Mouse (Mus musculus) lung, postnatal 36 days (tissue): ENCODE measurements around the gene Evx2.

Experiments used
- DNase-seq: peaks from one replicate; pipeline ENCODE4 v3.0.0; 2022; ENCODE audit warnings: mixed read lengths

The Evx2 gene

DNA sequence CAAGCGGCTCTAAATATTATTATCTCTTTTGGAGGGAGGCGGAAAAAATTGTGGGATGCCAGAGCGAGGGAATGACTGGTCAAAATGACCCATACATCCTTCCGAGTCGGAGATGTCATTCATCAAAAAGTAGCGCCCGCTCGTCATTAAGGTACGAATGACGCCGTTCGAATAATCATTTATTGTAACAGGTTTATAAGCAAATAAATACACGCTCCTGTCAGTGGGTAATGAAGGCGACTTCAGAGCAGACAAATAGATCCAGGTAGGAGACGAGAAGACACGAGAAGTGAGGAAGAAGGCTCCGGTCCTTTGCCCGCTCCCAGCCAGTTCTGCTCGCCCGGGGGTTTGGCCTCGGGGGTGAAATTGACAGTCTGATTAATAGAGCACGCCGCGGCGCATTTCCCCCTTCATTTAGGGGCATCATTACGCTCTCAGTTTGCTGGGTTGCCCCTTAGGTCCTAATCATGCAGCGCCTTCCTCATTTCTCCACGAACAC, at the start of gene Evx2:
Gene Evx2, minus strand, starts transcription at position 51 of the 499 bp plus-strand sequence.
- no peak for DNase-seq

DNA sequence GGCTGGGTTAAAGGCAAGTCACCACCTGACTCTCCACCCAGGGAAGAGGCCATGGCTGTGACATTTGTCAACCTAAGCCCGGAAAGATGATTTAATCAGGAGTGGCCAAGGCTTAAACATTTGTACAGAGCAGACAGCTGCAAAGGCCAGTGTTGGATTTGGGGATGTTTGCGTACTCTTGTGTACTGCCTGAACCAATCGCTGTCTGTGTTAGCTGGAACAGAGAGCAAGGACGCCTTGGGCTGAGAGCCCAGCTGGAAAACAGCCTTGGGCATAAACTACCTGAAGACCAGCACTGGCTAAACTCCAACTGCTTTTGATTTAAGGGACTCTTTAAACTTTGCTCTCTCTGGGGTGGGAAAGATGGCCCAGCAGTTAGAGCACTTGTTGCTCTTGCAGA, 49.3 kb upstream of the Evx2 start:
- no peak for DNase-seq

DNA sequence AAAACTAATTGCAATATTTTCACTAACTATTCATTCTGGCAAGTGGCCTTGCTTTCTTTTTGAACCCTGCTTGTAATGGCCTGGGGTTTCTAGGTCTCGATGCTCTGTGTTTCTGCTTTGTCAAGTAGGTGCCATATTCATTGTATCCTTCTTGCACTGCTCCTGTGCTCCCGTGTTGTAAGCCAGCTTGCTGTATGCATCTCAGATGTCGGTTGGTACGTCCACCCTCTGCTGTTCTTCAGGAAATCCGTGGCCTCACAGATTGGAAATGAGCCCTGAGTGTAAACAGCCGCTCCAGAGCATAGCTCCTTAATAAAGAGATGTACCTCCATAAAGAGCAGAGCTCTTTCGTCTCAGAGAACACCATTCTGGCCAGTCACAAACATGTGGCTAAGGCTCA, 48.2 kb upstream of the Evx2 start:
- no peak for DNase-seq

DNA sequence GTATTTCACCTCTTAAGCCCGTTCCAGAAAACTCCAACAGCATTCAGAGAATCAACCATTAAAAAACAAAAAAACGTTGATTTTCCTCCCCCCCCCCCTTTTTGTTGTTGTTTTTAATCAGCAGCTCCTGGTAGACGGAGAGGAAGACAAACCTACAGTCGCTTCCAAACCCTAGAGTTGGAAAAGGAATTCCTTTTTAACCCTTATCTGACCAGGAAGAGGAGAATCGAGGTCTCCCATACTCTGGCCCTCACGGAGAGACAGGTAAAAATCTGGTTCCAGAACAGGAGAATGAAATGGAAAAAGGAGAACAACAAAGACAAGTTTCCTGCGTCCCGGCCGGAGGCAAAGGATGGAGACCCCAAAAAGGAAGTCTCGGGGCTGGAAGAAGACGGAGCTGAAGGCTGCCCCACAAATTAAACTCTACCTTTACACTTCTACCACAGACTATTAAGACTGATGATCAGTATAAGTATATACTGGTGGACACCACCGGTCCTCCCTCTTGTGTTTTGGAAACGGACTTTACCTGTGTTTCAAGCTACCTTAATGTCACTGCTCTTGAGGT, 47.1 kb upstream of the Evx2 start:
- DNase-seq: no peak

DNA sequence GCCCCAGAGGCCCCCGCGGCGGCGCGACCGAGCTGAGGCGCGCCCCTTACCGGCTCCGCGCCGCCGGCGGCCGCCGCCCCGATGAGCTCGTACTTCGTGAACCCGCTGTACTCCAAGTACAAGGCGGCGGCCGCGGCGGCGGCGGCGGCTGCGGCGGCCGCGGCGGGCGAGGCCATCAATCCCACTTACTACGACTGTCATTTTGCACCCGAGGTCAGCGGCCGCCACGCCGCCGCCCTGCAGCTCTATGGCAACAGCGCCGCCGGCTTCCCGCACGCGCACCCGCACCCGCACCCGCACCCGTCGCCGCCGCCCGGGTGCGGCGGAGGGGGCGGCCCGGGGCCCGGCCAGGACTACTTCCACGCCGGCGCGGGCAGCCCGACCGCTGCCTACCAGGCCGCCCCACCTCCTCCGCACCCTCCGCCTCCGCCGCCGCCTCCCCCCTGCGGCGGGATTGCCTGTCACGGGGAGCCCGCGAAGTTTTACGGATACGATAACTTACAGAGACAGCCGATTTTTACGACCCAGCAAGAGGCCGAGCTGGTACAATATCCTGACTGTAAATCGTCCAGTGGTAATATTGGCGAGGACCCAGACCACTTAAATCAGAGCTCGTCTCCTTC, 46.2 kb upstream of the Evx2 start:
- no peak for DNase-seq

DNA sequence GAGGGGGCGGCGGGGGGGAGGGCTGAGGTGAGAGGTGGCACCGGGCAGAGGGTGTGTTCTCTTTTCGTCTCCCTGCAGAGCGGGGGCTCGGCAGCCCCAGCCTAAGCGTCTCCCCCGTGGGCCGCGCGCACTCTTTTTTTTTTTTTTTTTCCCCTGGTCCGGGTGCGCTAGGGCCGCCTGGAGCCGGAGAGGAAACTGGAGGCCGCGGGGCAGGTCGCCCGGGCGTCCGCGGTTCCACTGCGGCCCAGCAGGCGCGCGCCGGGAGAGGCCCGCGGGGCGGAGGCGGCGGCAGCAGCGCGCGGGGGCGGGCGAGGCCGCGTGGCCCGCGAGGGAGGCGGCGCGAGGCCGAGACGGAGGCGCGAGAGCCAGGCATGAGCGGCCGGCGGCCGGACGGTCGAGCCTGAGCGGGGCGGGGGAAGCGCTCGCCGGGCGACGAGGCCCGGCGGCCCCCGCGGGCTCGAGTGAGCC, 45.7 kb upstream of the Evx2 start:
- no peak for DNase-seq

DNA sequence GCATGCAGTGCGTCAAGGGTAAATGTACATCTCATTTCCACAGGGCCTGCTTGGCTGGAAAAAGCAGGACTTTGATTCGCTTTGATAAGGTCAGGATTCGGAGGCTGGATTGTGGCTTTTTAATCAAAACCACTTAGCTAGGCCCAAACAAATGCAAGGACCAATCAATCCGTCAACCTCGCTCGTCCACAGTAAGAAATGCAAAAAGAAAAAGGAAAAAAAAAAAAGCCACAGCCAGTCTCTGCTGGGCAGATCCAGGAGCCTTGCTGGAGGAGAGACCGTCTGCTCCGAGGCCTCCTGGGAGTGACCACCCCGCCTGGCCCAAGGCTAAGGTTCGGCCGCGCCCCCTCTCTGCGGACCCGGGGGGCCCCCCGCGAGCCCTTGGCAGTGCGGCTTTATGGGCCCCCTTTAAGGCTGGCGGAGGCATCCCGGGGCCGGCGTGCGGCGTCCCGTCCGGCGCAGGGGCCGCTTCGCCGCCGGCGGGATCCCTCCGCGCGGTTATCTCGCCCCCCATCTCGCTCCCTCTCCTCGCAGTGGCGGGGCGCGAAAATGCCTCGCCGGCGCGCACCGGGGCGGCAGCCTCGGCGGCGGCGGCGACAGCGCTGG, 45.1 kb upstream of the Evx2 start, which contains the start of gene Hoxd8:
Gene Hoxd8, plus strand, starts transcription at position 223 of the 606 bp plus-strand sequence.
- DNase-seq: no peak

DNA sequence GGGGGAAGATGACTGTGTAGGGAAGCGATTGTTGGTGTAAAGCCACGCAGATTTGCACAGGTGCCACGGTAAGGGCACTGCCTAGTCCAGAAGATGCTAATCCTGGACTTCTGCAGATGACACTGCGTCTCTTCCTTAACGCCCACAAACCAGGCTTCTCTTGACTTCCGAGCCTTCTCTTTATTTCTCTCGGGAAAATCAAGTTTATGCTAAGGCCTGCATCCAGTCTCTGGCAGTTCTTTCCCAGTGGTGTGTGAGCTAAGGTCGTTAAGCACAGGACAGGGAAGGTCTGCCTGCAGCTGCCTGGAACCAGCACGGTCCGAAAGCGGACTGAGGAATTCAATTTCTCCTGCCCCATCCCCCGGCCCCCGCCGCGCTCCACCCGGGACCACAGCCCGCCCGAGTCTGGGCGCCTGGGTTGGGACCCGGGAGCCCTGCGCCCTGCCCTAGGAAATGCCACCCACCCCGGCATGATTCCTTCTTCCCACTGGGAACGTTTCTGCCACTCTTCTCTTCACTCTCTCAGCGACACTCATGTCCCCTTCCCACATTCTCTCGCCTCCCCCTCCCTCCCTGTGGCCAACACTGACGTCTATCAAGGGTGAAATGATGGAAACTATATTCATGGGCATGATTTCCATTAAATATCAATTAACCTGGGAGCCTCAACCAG, 44.5 kb upstream of the Evx2 start:
- no peak for DNase-seq

DNA sequence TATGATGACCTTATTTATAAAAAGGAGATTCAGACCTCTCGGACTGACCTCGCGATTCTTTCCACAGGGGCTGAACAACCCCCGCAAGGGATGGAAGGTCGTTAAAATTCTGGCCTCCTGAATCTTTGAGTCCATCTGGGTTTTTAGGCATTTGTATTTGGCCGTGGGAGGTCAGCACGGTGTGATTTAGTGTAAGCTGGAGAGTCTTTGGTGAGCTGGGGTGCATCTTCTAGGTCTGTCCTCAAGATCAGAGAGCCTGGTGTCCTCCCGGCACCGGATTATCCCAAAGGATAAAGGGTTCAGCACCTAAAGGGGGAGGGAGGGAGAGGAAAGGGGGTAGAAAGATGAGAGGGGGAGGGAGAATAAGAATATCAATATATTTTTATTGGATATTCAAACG, 44.0 kb upstream of the Evx2 start:
- DNase-seq: no peak

DNA sequence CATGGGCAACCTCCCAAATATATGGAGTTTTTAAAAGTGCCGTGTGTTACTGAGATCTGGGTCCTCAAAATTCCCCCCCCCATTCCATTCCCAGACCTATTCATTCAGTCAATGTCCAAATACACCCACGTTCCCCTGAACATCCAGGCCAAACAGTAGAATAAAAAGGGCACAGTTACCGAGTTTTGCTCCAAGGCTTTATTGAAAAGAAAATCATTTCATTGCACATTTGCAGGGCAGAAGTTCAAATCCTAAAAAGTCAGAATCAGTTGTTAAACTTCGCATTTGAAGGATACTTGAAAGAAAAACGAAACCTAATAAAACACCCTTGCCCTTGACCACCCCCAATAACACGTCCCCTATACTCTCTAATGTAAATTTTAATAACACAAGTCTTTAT, 43.5 kb upstream of the Evx2 start:
- no peak for DNase-seq

DNA sequence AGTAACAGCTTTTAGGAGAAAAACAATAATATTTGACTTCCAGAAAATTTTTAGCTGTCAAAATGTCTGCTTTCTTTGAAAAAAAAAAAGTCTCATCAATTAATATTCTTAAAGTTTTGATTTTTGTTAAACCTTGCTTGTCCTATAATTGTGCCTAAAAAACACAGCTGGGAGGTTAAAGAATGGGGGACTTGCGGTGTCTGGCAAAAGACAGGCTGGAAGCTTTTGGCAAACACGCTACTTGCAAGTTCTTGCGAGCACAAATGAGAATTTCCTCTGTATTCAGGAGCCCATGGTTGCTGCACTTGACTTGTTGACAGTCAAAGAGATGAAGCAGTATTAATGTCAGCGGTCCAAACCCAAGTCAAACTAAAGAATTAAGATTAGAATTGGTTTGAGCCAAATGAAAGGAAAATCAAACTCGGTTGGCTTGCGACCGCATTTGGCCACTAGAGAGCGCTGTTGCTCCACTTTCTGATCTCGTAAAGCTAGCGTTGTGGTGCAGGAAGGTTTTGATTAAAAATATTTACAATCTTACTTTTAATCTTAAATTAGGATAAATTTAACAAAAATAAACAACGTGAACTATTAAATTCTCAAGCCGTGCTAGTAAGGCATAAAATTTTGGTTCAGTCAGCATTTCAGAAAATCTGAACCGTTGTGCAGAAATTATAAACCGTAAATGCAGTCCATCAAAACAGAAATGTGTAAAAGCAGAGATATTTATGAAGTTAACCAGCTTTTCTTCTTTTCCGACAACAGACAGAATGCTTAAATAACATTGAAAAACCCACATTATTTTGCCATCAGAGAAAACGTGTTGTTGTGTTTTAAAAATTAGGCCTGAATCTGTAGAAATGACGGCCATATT, 42.8 kb upstream of the Evx2 start:
- peak; percentile 83 for DNase-seq

DNA sequence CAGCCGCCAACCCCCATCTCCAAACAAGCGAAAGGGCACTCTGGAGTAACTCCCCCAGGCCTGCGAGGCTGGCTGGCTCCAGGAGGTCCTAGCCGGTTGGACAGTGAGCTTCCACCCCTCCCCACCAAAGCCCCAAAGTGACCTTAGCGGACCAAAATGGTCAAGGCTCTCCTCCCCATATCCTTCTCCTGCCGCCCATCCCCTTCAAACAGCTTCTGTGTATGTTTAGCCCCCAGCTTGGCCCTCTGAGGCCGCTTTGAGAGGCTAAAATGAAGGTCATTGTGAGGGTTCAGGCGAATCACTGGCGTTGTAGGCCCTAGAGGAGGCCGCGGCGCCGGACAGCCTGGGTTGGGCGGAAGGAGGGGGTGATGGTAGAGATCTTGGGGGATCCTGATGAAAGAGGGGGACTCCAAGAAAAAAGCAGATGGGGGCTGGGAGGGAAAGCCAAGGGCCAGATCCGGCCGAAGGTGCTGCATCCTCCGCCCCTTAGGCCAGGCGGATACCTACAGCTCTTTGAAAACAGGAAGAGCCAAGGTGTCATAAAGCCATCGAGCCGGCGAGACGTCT, 41.3 kb upstream of the Evx2 start:
- no peak for DNase-seq

DNA sequence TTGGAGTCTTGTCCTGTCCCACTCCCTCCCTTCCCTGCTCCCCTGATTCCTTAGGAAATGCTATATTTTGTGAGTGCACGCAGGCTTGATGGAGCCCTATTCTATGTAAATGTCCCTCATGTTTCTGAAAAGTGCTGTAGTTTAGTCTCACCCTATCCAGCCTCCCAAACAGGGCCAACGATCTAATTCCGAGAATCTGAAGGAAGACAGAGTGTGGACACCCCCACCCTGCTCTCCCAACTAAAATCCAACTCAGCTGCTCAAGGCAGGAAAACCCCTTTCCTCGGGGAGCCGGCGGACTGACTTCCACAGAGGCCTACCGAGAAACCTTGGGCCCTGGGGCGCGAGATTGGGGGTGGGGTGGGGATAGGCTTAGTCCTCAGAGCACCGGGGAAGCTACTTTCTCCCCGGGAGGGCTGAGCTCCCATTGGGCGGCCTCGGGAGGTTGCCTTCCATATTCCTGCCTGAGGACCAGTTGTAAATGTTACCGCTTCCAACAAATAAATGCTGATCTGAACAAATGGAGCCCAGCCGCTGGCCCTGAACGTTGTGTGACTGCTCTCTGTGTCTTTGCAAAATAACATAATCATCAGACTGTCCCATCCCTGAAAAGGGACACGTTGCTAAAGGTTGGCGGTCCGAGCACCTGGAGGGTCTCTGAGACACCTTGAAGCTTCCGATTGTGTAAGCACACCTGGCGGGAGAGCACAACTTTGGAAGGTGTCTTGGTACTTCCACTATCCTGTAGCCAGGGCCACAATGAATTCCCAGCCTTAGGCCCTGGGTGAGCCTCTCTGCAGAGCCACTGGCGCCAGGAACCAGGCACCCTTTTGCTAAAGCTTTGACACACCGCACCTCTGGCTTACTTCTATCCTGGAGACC, 40.5 kb upstream of the Evx2 start:
- DNase-seq: no peak

DNA sequence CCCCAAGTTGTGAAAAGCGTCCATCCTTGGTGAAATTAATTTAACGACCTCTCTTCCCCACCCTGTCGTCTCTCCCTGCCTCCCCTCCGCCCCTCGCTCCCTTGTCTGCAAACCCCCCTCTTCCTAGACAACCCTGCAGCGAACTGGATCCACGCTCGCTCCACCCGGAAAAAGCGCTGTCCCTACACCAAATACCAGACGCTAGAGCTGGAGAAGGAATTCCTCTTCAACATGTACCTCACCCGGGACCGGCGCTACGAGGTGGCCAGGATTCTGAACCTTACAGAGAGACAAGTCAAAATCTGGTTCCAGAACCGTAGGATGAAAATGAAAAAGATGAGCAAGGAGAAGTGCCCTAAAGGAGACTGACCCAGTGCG, 39.7 kb upstream of the Evx2 start:
- DNase-seq: no peak

DNA sequence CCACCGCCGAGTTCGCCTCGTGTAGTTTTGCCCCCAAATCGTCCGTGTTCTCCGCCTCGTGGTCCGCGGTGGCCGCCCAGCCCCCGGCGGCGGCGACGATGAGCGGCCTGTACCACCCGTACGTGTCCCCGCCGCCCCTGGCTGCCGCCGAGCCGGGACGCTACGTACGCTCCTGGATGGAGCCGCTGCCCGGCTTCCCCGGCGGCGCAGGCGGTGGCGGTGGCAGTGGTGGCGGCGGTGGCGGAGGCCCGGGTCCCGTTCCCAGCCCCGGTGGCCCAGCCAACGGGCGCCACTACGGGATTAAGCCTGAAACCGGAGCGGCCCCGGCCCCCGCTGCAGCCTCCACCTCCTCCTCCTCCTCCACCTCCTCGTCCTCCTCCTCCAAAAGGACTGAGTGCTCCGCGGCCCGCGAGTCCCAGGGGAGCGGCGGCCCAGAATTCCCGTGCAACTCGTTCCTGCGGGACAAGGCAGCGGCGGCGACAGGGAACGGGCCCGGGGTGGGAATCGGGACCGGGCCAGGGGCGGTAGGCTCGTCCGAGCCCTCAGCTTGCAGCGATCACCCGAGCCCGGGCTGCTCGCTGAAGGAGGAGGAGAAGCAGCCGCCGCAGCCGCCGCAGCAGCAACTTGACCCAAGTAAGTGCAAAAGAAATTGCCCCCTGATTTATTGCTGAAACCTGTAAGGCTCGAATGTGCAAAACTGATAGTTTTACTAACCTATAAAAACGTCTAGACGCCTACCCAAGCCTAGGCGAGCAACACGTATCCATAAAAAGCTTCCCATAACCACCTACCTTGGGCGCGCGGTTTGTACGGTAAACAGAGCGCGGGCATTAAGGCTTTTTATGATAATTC, 39.1 kb upstream of the Evx2 start:
- no peak for DNase-seq

DNA sequence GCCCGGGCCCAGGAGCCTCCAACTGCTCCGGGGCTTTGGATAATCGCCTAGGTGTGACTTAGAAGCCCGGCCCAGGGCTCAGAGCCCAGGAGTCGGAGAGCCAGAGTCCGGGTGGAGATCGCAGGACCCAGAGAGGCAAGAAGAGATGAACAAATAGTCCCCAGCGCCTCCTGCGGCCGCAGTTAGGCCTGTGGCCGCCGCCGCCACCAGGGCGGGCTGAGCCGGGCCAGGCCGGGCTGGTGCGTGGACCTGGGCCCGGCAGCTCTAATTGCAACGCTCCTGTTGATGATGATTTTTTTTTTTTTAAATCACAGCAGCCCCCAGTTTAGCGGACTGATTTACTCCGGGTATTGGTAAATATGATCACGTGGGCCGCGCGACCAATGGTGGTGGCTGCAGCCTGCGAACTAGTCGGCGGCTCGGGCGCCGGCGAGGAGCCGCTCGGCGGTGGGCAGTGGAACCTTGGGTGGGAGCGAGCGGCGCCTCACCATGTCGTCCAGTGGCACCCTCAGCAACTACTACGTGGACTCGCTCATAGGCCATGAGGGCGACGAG, 38.3 kb upstream of the Evx2 start, which contains the start of gene Hoxd9:
Gene Hoxd9, plus strand, starts transcription at position 161 of the 555 bp plus-strand sequence.
- DNase-seq: no peak

DNA sequence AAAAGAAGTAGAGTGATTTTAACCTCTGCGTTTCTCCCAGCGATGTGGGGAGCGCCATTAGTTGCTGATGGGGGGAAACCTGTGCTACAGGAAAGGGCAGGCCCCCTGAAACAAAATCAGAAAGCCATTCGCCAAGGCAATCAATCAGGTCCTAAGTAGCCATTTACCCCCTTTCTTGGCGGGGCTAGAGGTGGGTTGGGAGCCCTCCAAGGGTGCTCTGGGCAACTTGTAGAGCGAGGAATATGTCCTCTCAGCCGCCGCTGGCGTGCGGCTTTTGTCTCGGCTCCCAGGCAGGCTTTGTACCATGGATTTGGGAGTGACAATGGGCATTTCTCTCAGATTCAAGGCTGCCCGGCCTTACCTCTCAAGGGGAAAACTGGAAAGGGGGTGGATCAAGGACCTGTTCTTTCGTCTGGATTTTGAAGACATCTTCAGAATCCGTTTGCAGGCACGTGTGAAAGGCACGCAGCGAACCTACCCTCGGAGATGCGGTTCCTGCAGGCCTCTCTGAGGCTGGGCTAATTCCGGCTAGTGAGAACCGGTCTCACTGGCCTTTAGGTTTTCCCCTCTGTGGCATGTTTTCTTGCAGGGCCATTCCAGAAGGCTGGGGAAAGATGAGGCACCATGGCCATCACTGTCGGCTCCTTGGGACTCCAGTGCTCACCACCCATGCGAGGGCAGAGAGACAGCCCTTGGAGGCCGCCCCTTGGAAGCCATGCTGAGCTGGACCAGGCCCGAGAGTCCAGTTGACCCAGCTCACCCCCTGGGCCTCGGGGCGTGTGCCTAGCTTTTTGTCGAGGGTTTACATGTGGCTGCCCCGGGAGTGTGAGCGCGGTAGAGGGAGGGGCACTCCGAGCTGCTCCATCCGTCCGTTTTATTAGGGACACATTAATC, 37.3 kb upstream of the Evx2 start:
- DNase-seq: no peak

DNA sequence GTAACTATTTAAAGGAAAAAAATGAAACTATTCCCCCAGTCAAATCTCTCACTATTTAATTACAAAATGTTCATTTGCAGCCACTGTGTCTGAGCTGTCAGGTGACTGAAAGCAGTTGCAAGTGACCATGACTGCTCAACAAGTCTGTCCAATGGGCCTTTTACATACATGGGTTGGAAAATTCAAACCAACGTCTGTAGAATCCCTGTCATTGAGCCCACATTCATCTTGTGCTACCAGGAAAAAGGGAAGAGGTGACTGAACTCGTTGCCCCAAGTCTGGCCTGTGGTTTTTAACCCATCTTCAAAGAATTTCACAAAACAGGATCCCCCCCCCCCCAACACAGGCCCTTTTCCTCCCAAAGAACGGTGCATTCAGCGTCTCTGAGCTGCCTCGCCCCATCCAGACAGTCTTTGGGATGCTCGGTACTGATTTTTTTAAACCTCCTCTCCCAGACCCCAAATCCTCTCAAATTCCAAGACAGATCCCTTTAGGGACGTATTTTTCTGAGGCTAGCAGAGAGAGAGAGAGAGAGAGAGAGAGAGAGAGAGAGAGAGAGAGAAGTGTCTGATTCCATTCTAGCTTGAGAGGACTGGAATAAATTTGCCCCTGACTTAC, 36.6 kb upstream of the Evx2 start:
- DNase-seq: no peak
